ENCODE assay signal across 16 mouse cellular contexts in genomic region chr6:47367461-47367860, GRCm38 (mm10).
DNase-seq lines count a peak whose midpoint lies in the region; ATAC-seq lines count a peak whose summit lies in the region.
"Had no signal": no experiment of that assay in that cellular context is flagged by ENCODE, and none has a peak within 500 bp of the region (broad histone marks: within the 10 kb centered on the region; RNA-seq: fewer than 3 reads in every experiment).

No protein-coding gene starts in this region.

- DNase-seq in neural tube, embryonic 11.5 days (ENCODE audit: low spot score), result peak; percentile 54
- DNase-seq in neural tube, embryonic 10.5 days (ENCODE audit: extremely low spot score, low spot score), result no peak
- DNase-seq in hindbrain, embryonic 14.5 days (ENCODE audit: low spot score), result peak; percentile 35
- DNase-seq in midbrain, embryonic 14.5 days, result peak; percentile 71
- DNase-seq in retina, postnatal 1 day, result peak; percentile 41
- no peak for DNase-seq in liver, embryonic 11.5 days (ENCODE audit: low spot score)
- no peak for DNase-seq in urinary bladder, postnatal 10 days (ENCODE audit: low spot score)
- DNase-seq in right cerebral cortex, postnatal 25 days, result no peak
- DNase-seq: cerebellum, adult 8-10 months; kidney, adult 9 months; layer of hippocampus, postnatal 36 days; left cerebral cortex, postnatal 4 days; lung, postnatal 10 days had no signal

- H3K4me2 ChIP-seq in neural tube, embryonic 11.5 days (ENCODE audit: low read depth), result no peak overlapping the region
- 0 out of 2 replicates have a peak overlapping the region, but pooled peaks have one; percentile 19 for H3K4me2 ChIP-seq in hindbrain, embryonic 14.5 days (replicated peaks)
- peak overlapping the region; percentile 21; the same call in 1 of the 2 replicates for H3K4me2 ChIP-seq in midbrain, embryonic 14.5 days (ENCODE audit: low read length)
- no peak overlapping the region for H3K4me2 ChIP-seq in liver, embryonic 11.5 days
- H3K4me2 ChIP-seq: heart, embryonic 13.5 days had no signal

- no peaks in the 10 kb centered on the region for H3K27me3 ChIP-seq in neural tube, embryonic 11.5 days (ENCODE audit: control insufficient read depth, insufficient read depth, low read length)
- H3K27me3 ChIP-seq in hindbrain, embryonic 14.5 days (ENCODE audit: control insufficient read depth, insufficient read depth, low read length), result no peaks in the 10 kb centered on the region
- H3K27me3 ChIP-seq in midbrain, embryonic 14.5 days (ENCODE audit: control insufficient read depth, insufficient read depth, low read length), result no peaks in the 10 kb centered on the region
- no peaks in the 10 kb centered on the region for H3K27me3 ChIP-seq in liver, embryonic 11.5 days (replicated peaks; ENCODE audit: control insufficient read depth, insufficient read depth, low read length)
- H3K27me3 ChIP-seq: heart, embryonic 13.5 days had no signal

- H3K36me3 ChIP-seq in neural tube, embryonic 11.5 days (ENCODE audit: control insufficient read depth, insufficient read depth, low read length), result no peaks in the 10 kb centered on the region
- no peaks in the 10 kb centered on the region for H3K36me3 ChIP-seq in hindbrain, embryonic 14.5 days (replicated peaks; ENCODE audit: control insufficient read depth, insufficient read depth)
- H3K36me3 ChIP-seq in midbrain, embryonic 14.5 days (ENCODE audit: control insufficient read depth, insufficient read depth, low read length), result no peaks in the 10 kb centered on the region
- no peaks in the 10 kb centered on the region for H3K36me3 ChIP-seq in liver, embryonic 11.5 days (ENCODE audit: control insufficient read depth, insufficient read depth, low read length)
- H3K36me3 ChIP-seq: heart, embryonic 13.5 days had no signal

- H3K27ac ChIP-seq in neural tube, embryonic 11.5 days (ENCODE audit: low read depth, low read length), result no peak overlapping the region
- peak overlapping the region; percentile 51; the same call in 1 of the 2 replicates for H3K27ac ChIP-seq in hindbrain, embryonic 14.5 days
- H3K27ac ChIP-seq in midbrain, embryonic 14.5 days (replicated peaks; ENCODE audit: low read depth, low read length), result peak overlapping the region; percentile 67
- no peak overlapping the region for H3K27ac ChIP-seq in liver, embryonic 11.5 days (ENCODE audit: low read depth, low read length)
- H3K27ac ChIP-seq: heart, embryonic 13.5 days; liver, embryonic 14.5 days had no signal

- H3K9me3 ChIP-seq in neural tube, embryonic 11.5 days (ENCODE audit: control insufficient read depth, low read length), result no peaks in the 10 kb centered on the region
- H3K9me3 ChIP-seq in hindbrain, embryonic 14.5 days (ENCODE audit: control insufficient read depth, low read length), result no peaks in the 10 kb centered on the region
- no peaks in the 10 kb centered on the region for H3K9me3 ChIP-seq in midbrain, embryonic 14.5 days (ENCODE audit: control insufficient read depth, low read length)
- H3K9me3 ChIP-seq in liver, embryonic 11.5 days (ENCODE audit: control insufficient read depth, low read length), result no peaks in the 10 kb centered on the region
- H3K9me3 ChIP-seq: heart, embryonic 13.5 days had no signal

- H3K4me3 ChIP-seq in neural tube, embryonic 11.5 days (ENCODE audit: low read depth, low read length), result no peak overlapping the region
- no peak overlapping the region for H3K4me3 ChIP-seq in hindbrain, embryonic 14.5 days (replicated peaks; ENCODE audit: low read length)
- no peak overlapping the region for H3K4me3 ChIP-seq in midbrain, embryonic 14.5 days (replicated peaks; ENCODE audit: low read depth, low read length)
- no peak overlapping the region for H3K4me3 ChIP-seq in liver, embryonic 11.5 days (ENCODE audit: low read depth, low read length)
- H3K4me3 ChIP-seq: erythroblast, embryonic 14.5 days; heart, embryonic 13.5 days had no signal

- peak; percentile 39; the same call in 1 of the 2 replicates for ATAC-seq in neural tube, embryonic 11.5 days (ENCODE audit: insufficient read depth, low FRiP score, low TSS enrichment)
- peak; percentile 57 for ATAC-seq in hindbrain, embryonic 14.5 days (ENCODE audit: low FRiP score)
- ATAC-seq in midbrain, embryonic 14.5 days (ENCODE audit: low FRiP score, low TSS enrichment), result peak; percentile 80
- ATAC-seq in liver, embryonic 11.5 days (replicated peaks; ENCODE audit: low FRiP score), result no peak

- H3K9ac ChIP-seq in neural tube, embryonic 11.5 days (ENCODE audit: low read length), result no peak overlapping the region
- H3K9ac ChIP-seq in hindbrain, embryonic 14.5 days, result no peak overlapping the region
- no peak overlapping the region for H3K9ac ChIP-seq in midbrain, embryonic 14.5 days (replicated peaks; ENCODE audit: low read length)
- H3K9ac ChIP-seq in liver, embryonic 11.5 days (ENCODE audit: low read depth, low read length), result no peak overlapping the region
- H3K9ac ChIP-seq: heart, embryonic 13.5 days; liver, embryonic 14.5 days had no signal

- peaks cover 2% of the 10 kb centered on the region; the same call in 1 of the 2 replicates for H3K4me1 ChIP-seq in neural tube, embryonic 11.5 days (ENCODE audit: control insufficient read depth, insufficient read depth, low read length)
- H3K4me1 ChIP-seq in hindbrain, embryonic 14.5 days (replicated peaks; ENCODE audit: control insufficient read depth, insufficient read depth, low read length), result peaks cover 14% of the 10 kb centered on the region; the same call in 1 of the 2 replicates
- peaks cover 25% of the 10 kb centered on the region for H3K4me1 ChIP-seq in midbrain, embryonic 14.5 days (ENCODE audit: control insufficient read depth, insufficient read depth, low read length)
- H3K4me1 ChIP-seq in liver, embryonic 11.5 days (replicated peaks; ENCODE audit: control insufficient read depth, insufficient read depth, low read length), result no peaks in the 10 kb centered on the region
- H3K4me1 ChIP-seq: heart, embryonic 13.5 days had no signal

- 43% methylated on average over 2 of the region's 2 CpGs for WGBS in neural tube, embryonic 11.5 days
- 10% methylated on average over 2 of the region's 2 CpGs for WGBS in hindbrain, embryonic 14.5 days
- 7% methylated on average over 2 of the region's 2 CpGs for WGBS in midbrain, embryonic 14.5 days
- 51% methylated on average over 2 of the region's 2 CpGs for WGBS in liver, embryonic 11.5 days

Comparison
In these comparisons a context has a peak if more than half of its experiments do, and no peak if none do; other contexts are left out.
1. DNase-seq: peak in neural tube, embryonic 11.5 days (single experiment), hindbrain, embryonic 14.5 days (single experiment), midbrain, embryonic 14.5 days (single experiment) and retina, postnatal 1 day (single experiment); none in neural tube, embryonic 10.5 days (single experiment), liver, embryonic 11.5 days (single experiment), urinary bladder, postnatal 10 days (single experiment) and right cerebral cortex, postnatal 25 days (single experiment).
2. H3K27ac ChIP-seq: peak in hindbrain, embryonic 14.5 days (single experiment) and midbrain, embryonic 14.5 days (single experiment); none in neural tube, embryonic 11.5 days (single experiment) and liver, embryonic 11.5 days (single experiment).
3. H3K4me2 ChIP-seq: peak in hindbrain, embryonic 14.5 days (single experiment) and midbrain, embryonic 14.5 days (single experiment); none in neural tube, embryonic 11.5 days (single experiment) and liver, embryonic 11.5 days (single experiment).